Mouse (Mus musculus): Measurements from ENCODE around the gene Gm20721.
"Not testable (repeated sequence)": the region's sequence is repeated elsewhere in the genome, so short reads cannot be mapped to it uniquely, and the experiment has no call there.

Gene Gm20721

GRCm38 (mm10) chr2:174330616-174331191 lies 15.8 kb downstream of the Gm20721 start:
- DNase-seq (ENCODE audit: low spot score) = peak; percentile 82

GRCm38 (mm10) chr2:174329663-174330615 lies 16.6 kb downstream of the Gm20721 start:
- DNase-seq (ENCODE audit: low spot score) = peak; percentile 90

GRCm38 (mm10) chr2:174328926-174329662 lies 17.4 kb downstream of the Gm20721 start:
- no peak for DNase-seq (ENCODE audit: low spot score)

DNA sequence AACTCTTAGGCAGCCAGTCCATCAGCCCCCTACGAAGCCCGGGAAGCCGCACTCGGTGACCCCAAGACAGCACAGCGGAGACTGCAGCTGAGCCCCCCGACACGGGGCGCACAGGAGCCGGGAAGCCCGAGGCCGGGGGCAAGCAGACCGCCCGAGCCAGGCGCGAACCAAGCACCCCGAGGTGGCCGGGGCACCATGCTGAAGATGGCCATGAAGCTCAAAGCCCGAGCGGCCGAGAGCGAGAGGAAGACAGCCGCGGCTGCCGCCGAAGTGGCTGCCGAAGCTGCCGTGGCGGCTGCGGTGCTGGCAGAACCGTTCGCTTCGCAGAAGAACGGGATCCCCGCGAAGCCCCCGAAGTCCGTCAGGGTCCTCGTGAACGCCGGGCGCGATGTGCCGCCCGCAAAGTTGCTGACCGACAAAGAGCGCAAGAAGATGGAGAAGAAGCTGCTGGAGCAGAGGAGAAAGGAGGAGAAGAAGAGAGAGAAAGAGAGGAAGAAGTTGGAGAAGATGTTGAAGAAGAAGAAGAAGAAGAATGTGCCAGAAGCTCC lies 18.1 kb downstream of the Gm20721 start:
- no peak for DNase-seq (ENCODE audit: low spot score)

DNA sequence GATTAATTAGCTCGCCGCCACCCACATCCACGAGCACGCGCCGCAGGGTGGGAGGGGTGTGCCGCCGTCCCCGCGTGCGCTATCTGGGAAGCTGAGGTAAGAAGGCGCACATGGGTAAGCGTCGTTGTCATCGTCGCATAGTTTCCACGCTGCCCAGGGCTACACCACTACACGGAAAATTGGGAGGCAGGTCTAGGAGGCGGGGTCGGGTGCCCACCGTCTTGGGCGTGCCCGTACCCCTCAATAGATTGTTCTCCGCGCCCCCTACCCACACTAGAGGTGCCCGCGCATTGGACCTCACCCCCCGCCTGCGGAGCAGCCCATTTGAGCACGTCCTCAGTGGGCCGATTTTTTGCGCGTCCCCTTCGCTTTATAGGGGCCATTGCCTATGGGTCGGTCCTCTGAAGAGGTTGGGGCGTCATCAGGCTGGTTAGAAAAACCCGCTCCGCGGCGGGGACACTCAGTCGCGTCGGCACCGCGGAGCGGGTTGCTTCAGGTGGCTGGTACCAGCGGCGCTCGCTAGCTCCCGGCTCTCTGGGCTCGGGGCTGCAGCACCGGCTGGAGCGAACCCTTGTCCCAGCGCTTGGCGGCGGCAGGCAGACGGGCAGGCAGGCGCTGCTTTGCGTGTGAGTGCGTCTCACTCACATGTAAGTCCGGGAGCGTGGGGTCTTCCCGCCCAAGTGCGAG lies 19.1 kb downstream of the Gm20721 start:
- peak; percentile 94 for DNase-seq (ENCODE audit: low spot score)

DNA sequence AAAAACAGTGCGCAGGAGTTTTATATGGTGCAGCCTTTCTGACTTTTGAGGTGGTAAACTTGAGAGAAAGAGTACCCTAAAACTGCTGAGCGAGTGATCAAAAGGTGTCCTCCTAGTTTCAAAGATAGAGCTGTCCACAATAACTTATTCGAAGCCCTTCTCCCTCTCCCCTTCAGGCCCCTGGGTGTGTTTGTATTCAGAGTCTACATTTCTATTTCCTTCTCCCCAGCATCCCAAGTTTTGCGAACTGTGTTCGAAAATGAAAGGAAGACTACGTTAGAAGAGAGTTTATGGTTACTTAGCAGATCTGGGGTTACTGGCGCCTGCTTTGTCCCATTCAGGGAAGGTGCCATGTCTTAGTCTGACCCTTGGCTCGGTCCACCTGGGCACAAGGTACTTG lies 20.0 kb downstream of the Gm20721 start:
- no peak for DNase-seq (ENCODE audit: low spot score)

- no peak for DNase-seq (ENCODE audit: low spot score)
Measured at GRCm38 (mm10) chr2:174325989-174326388, 20.5 kb downstream of the Gm20721 start.

- no peak for DNase-seq (ENCODE audit: low spot score)
Measured at GRCm38 (mm10) chr2:174316661-174317060, 29.9 kb downstream of the Gm20721 start.

DNA sequence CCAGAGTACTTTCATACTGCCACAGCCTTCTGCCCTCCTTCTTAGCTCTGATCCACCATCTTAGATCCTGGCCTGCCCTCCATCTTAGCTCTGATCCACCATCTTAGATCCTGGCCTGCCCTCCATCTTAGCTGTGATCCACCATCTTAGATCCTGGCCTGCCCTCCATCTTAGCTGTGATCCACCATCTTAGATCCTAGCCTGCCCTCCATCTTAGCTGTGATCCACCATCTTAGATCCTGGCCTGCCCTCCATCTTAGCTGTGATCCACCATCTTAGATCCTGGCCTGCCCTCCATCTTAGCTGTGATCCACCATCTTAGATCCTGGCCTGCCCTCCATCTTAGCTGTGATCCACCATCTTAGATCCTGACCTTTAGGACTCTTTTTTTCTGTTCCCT lies 31.1 kb downstream of the Gm20721 start:
- not testable (repeated sequence) for DNase-seq (ENCODE audit: low spot score)

- DNase-seq (ENCODE audit: low spot score) = no peak
Measured at GRCm38 (mm10) chr2:174312661-174313060, 33.9 kb downstream of the Gm20721 start.

DNA sequence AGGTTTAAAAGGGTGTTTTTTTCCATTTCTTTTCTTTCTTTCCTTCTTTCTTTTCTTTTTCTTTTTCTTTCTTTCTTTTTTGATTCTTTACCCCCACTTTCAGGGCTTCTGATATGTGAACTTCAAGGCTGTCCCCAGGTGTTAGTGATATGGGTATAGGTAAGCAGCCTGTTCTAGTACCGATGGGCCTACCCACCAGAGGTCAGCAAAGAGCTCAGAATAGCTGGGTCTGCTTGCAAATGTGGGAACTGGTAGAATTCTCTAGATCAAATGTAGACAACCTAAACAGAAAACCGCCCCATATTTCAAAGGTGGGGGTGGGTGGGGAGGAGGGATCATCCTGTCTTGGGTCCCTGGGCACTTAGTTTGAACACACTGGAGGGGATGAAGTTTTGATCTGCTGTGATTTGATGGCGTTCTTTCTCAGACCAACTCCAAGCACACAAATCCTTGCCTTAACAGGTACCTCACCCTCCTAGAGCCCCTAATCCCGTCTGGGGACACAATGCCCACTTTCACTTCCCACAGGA lies 34.3 kb downstream of the Gm20721 start:
- peak; percentile 76 for DNase-seq (ENCODE audit: low spot score)

- no peak for DNase-seq (ENCODE audit: low spot score)
Measured at GRCm38 (mm10) chr2:174311613-174312012, 34.9 kb downstream of the Gm20721 start.

DNA sequence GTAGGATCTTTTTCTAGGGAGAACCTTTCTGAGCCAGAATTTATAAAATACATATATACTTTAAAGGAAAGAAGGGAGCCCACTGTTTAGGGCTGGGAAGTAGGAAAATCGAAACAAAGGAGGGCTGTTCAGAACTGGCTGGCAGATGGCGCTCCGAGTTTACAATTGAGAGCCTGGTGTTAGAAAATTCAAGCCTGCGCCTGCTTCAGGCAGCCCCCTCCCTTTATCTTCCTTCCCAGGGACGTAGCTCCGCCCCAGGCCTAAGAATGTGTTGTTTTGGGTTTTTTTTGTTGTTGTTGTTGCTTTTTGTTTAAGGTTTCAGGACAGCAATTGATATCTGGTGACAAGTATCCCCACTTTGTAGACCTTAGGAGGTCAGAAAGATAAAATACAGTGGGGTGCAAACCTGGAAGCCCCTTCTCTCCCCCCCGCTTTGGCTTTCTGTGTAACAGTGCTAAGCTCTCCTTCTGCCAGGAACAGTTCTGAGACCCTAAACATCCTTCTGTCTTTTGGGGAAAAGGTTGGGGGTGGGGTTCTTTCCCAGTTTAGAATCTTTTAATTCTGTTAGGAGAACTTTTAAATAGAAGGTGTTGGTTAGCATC lies 35.5 kb downstream of the Gm20721 start:
- DNase-seq (ENCODE audit: low spot score) = peak; percentile 74

DNA sequence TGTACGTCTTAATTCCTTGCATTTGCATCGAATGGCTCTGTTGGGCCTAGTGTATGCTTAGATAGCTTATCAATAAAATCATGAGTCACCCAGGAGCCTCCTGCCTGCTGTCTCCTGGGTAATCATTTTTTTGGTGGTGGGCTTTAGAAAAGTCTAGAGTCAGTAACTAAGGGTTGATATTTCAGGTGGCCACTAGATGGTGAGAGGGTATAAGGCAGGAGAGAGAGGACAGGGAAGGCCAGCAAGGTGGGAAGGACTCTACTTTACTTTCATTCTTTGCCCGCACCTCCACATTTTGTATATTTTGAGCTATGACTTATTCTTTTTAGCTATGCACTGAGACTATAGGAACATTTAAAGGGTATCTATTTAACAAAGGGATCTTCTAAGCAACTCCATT lies 38.6 kb downstream of the Gm20721 start:
- no peak for DNase-seq (ENCODE audit: low spot score)

- DNase-seq (ENCODE audit: low spot score) = no peak
Measured at GRCm38 (mm10) chr2:174305646-174306045, 40.9 kb downstream of the Gm20721 start.

- DNase-seq (ENCODE audit: low spot score) = no peak
Measured at GRCm38 (mm10) chr2:174302526-174302925, 44.0 kb downstream of the Gm20721 start.

DNA sequence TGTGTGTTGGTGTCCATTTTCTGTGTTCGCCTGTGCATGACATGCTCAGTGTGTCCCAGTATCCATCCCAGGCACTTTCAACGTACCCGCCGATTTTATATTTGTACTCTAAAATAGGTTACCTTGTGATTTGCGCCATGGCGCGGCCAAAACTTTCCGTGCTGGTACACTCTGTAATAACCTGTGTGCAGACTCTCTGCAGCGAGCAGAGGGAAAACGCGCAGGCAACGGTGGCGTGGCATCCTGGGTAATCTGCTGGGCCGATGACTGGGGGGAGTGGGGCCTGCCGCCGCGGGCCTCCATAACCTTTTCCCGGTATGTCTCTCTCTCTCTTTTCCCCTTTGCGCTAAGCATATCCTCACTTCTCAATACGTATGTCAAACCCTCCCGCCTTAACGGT lies 45.8 kb downstream of the Gm20721 start:
- no peak for DNase-seq (ENCODE audit: low spot score)

DNA sequence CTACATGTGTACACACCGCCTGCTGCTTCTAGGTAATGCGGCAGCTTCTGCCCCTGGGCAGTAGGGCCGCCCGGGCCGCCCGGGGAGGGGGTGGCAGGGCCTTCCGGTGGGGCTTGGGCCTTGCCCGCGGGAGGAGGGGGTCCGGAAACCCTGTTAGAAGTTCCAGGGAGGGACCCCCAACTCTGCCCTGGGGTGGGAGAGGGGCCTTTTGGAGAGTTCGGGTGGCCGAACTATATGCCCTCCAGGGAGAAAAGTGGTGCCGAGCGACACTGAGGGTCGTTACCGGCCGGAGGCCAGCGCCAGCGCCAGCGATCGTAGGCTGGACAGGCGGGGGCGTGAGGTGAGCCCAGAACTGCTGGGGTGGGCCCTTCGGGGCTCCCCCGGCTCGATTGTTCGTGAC lies 46.3 kb downstream of the Gm20721 start:
- DNase-seq (ENCODE audit: low spot score) = no peak

GRCm38 (mm10) chr2:174299771-174300160 lies 46.7 kb downstream of the Gm20721 start:
- DNase-seq (ENCODE audit: low spot score) = no peak

DNA sequence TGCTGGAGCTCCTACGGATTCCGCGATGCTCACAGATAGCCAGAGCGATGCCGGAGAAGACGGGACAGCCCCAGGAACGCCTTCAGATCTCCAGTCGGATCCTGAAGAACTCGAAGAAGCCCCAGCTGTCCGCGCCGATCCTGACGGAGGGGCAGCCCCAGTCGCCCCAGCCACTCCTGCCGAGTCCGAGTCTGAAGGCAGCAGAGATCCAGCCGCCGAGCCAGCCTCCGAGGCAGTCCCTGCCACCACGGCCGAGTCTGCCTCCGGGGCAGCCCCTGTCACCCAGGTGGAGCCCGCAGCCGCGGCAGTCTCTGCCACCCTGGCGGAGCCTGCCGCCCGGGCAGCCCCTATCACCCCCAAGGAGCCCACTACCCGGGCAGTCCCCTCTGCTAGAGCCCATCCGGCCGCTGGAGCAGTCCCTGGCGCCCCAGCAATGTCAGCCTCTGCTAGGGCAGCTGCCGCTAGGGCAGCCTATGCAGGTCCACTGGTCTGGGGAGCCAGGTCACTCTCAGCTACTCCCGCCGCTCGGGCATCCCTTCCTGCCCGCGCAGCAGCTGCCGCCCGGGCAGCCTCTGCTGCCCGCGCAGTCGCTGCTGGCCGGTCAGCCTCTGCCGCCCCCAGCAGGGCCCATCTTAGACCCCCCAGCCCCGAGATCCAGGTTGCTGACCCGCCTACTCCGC lies 47.3 kb downstream of the Gm20721 start:
- no peak for DNase-seq (ENCODE audit: low spot score)

- DNase-seq (ENCODE audit: low spot score) = no peak
Measured at GRCm38 (mm10) chr2:174298471-174298870, 48.0 kb downstream of the Gm20721 start.

Measured in MN1 (cell line).